Mouse (Mus musculus) megakaryocyte, embryonic 14.5 days (primary cell): ENCODE measurements around the gene Kcnh1.

Experiments used
- FLI1 ChIP-seq: IDR thresholded peaks from 2 replicates; pipeline ENCODE4 v1.6.1; 2012; ENCODE audit warnings: low read length, inconsistent platforms, mixed read lengths
- GATA1 ChIP-seq: IDR thresholded peaks from 3 replicates; pipeline ENCODE4 v1.6.1; 2012; ENCODE audit warnings: mixed read lengths, low read length, inconsistent platforms, borderline replicate concordance

- TF ChIP-seq GATA1: no peak
- TF ChIP-seq FLI1: no peak
These were observed 297.0 kb downstream of the Kcnh1 start for GRCm38 (mm10) chr1:192487571-192487970.
